Mouse (Mus musculus) frontal cortex, postnatal 36 days (tissue): ENCODE results near the gene Zfp551.

Source experiments
- DNase-seq, 2 experiments: peaks; one replicate each; pipeline ENCODE4 v3.0.0; 2022; ENCODE audit warnings: low spot score in 2 of 2

Zfp551 gene

DNA sequence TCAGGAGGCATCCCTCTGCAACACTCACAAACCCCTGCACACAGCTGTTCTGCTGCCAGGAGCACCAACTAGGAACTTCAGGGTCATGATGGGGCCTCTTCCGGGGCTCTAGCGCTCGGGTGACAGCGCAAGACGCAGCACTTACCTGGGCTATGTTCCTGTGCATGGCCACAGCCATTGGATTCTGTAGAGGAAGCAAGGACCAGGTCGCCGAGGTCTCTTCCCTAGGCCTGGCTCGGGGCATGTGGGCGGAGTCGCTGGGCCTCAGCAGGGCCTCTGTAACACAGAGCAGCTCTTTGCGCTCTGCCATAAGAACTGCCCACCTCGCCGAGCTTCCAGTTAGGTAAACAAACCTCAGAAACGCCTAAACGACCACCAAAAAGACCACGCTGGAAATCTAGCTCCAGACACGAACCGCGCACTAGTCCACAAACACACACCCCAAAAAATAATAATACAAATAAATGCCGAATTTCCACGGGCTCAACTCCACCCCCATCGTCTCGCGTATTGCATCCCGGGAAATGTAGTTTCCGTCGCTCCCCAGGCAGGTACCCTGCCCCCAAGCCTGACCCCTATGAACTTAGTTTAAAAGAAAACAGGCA lies at the start of gene Zfp551:
Zfp551 (minus strand) TSS at position 507 of the 605 bp plus-strand sequence.
- DNase-seq: peak; percentile 64 to 71

DNA sequence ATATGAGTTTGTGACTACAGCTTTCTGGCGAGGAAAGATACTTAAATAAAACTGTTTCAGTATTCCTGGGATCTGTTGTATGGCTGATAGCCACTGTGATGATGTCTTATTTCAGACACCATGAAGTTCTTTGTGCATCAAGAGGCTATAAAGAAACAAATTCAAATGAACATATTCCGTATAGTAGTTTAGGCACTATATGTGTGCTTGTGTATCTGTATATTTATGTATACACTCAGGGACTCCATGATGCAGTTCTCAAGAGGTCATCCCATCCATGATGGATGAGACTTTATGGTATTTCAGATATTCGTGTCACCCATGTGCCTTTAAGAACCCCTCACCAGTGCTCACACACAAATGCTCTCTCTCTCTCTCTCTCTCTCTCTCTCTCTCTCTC lies 304 bp upstream of the Zfp551 start:
- no peak for DNase-seq

DNA sequence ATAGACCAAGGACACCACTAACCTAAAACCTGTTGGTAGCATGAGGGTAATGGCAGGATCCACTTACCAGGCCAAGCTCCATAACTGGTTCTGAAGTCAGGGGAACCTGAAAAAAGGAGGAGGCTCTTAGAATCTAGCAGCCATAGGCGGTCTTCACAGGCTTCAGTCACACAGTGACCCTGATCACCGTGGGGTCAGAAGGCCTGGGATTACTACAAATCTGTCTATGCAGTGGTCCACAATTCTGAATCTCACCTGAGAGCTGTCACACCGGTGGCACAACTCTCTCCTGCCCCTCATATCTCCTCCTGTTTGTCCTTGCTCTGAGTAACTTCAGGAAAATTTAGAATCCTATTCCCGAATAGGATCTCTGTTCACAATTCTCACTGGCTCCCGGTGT lies 810 bp downstream of the Zfp551 start:
- DNase-seq: peak in 1 of 2 experiments; percentile 7

DNA sequence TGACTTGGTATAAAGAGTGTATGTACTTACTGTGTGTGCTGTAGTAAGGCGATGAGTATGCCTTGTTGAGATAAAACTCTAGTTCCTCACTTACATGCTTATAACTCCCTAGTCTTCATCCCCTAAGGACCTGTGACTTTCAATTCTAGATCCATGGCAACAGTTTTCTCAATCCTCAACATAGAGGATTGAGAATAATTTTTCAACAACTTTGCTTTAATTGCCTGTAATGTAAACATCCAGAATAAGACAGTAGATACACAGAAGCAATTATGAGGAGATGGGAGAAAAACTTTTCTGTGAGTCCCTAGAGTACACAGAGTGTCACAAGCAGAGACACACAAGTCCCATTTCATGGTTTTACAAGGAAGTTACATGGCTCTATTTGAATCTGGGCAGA lies 53.4 kb downstream of the Zfp551 start, which contains the start of gene Vmn1r84:
Vmn1r84 (minus strand) TSS at position 101 of the 400 bp plus-strand sequence.
- no peak for DNase-seq
